Mouse (Mus musculus): Measurements from ENCODE around the gene Tbx19.

Gene Tbx19

GRCm38 (mm10) chr1:165184178-165184577, 23.6 kb upstream of the Tbx19 start:
- no peak for DNase-seq (ENCODE audit: low spot score in 2 of 2)

- no peak for DNase-seq (ENCODE audit: low spot score in 2 of 2)
Observed at GRCm38 (mm10) chr1:165183400-165183799, 22.8 kb upstream of the Tbx19 start.

- no peak for DNase-seq (ENCODE audit: low spot score in 2 of 2)
Observed at GRCm38 (mm10) chr1:165179321-165179720, 18.7 kb upstream of the Tbx19 start.

- DNase-seq (ENCODE audit: low spot score in 2 of 2) = no peak
Observed at GRCm38 (mm10) chr1:165178075-165178474, 17.5 kb upstream of the Tbx19 start.

GRCm38 (mm10) chr1:165174059-165174616, 13.6 kb upstream of the Tbx19 start:
- DNase-seq (ENCODE audit: low spot score in 2 of 2) = no peak

- no peak for DNase-seq (ENCODE audit: low spot score in 2 of 2)
Observed at GRCm38 (mm10) chr1:165171277-165171676, 10.7 kb upstream of the Tbx19 start.

- DNase-seq (ENCODE audit: low spot score in 2 of 2) = no peak
Observed at GRCm38 (mm10) chr1:165170157-165170556, 9.6 kb upstream of the Tbx19 start.

- DNase-seq (ENCODE audit: low spot score in 2 of 2) = no peak
Observed at GRCm38 (mm10) chr1:165169462-165169861, 8.9 kb upstream of the Tbx19 start.

- no peak for DNase-seq (ENCODE audit: low spot score in 2 of 2)
Observed at GRCm38 (mm10) chr1:165164920-165165319, 4.3 kb upstream of the Tbx19 start.

- no peak for DNase-seq (ENCODE audit: low spot score in 2 of 2)
Observed at GRCm38 (mm10) chr1:165158841-165159240, 1.7 kb downstream of the Tbx19 start.

- DNase-seq (ENCODE audit: low spot score in 2 of 2) = no peak
Observed at GRCm38 (mm10) chr1:165154162-165154561, 6.4 kb downstream of the Tbx19 start.

- no peak for DNase-seq (ENCODE audit: low spot score in 2 of 2)
Observed at GRCm38 (mm10) chr1:165151216-165151615, 9.4 kb downstream of the Tbx19 start.

- no peak for DNase-seq (ENCODE audit: low spot score in 2 of 2)
Observed at GRCm38 (mm10) chr1:165142343-165142916, 18.1 kb downstream of the Tbx19 start.

- no peak for DNase-seq (ENCODE audit: low spot score in 2 of 2)
Observed at GRCm38 (mm10) chr1:165140227-165140626, 20.3 kb downstream of the Tbx19 start.

GRCm38 (mm10) chr1:165133858-165134257, 26.7 kb downstream of the Tbx19 start:
- DNase-seq (ENCODE audit: low spot score in 2 of 2) = no peak

- no peak for DNase-seq (ENCODE audit: low spot score in 2 of 2)
Observed at GRCm38 (mm10) chr1:165133279-165133678, 27.3 kb downstream of the Tbx19 start.

GRCm38 (mm10) chr1:165132187-165132877, 28.2 kb downstream of the Tbx19 start:
- peak; percentile 70 to 85 for DNase-seq (ENCODE audit: low spot score in 2 of 2)

GRCm38 (mm10) chr1:165129573-165129972, 31.0 kb downstream of the Tbx19 start:
- DNase-seq (ENCODE audit: low spot score in 2 of 2) = no peak

- DNase-seq (ENCODE audit: low spot score in 2 of 2) = no peak
Observed at GRCm38 (mm10) chr1:165121096-165121495, 39.5 kb downstream of the Tbx19 start.

GRCm38 (mm10) chr1:165120349-165120898, 40.1 kb downstream of the Tbx19 start:
- DNase-seq (ENCODE audit: low spot score in 2 of 2) = peak; percentile 76 to 88

- DNase-seq (ENCODE audit: low spot score in 2 of 2) = no peak
Observed at GRCm38 (mm10) chr1:165119760-165120159, 40.8 kb downstream of the Tbx19 start.

GRCm38 (mm10) chr1:165119011-165119726, 41.4 kb downstream of the Tbx19 start:
- no peak for DNase-seq (ENCODE audit: low spot score in 2 of 2)

Measured in frontal cortex, postnatal 14 days (tissue).